Mouse (Mus musculus) liver, adult 2 months (tissue): ENCODE measurements around the gene Nlrp3. TPM values are rescaled to one million over a fixed set of nuclear protein-coding genes. Genes with fewer than 3 reads are reported as not detected.

Experiments used
- DNase-seq: peaks from one replicate; pipeline ENCODE4 v3.0.0-alpha.2; 2011; ENCODE audit warnings: low read depth, low spot score; ENCODE audit errors: extremely low read depth
- H3K27ac ChIP-seq: fragments of 200-500 bp; replicated peaks from 2 replicates; pipeline ENCODE4 v1.5.1; 2012; ENCODE audit warnings: low read depth, mild to moderate bottlenecking, control low read depth, inconsistent platforms, low read length; ENCODE audit not compliant: insufficient read depth
- H3K27me3 ChIP-seq: fragments of 200-500 bp; 2 replicates; pipeline ENCODE4 v1.6.1; 2012; ENCODE audit warnings: mild to moderate bottlenecking, moderate library complexity, low read length, inconsistent platforms; ENCODE audit not compliant: control insufficient read depth, insufficient read depth
- H3K36me3 ChIP-seq: fragments of 200-500 bp; 2 replicates; pipeline ENCODE4 v1.6.1; 2012; ENCODE audit warnings: low read length, inconsistent platforms; ENCODE audit not compliant: control insufficient read depth, insufficient read depth
- H3K4me1 ChIP-seq: fragments of 200-500 bp; 2 replicates; pipeline ENCODE4 v1.6.1; 2011; ENCODE audit warnings: low read length; ENCODE audit not compliant: control insufficient read depth, insufficient read depth
- H3K4me3 ChIP-seq: fragments of 200-500 bp; 2 replicates; pipeline ENCODE4 v1.5.1; 2011; ENCODE audit warnings: low read depth, mild to moderate bottlenecking, control low read depth, low read length, moderate library complexity; ENCODE audit not compliant: insufficient read depth
- H3K79me2 ChIP-seq: fragments of 200-500 bp; 2 replicates; pipeline ENCODE4 v1.6.1; 2012; ENCODE audit warnings: inconsistent platforms, mild to moderate bottlenecking, low read length, moderate library complexity; ENCODE audit not compliant: control insufficient read depth, insufficient read depth
- H3K9ac ChIP-seq: fragments of 200-500 bp; 2 replicates; pipeline ENCODE4 v1.6.1; 2012; ENCODE audit warnings: low read depth, mild to moderate bottlenecking, control low read depth, inconsistent platforms, low read length
- CTCF ChIP-seq: fragments of 200-500 bp; IDR thresholded peaks from 2 replicates; pipeline ENCODE4 v1.5.1; 2011; ENCODE audit warnings: low read depth, low read length, control low read depth
- POLR2A ChIP-seq: fragments of 200-500 bp; IDR thresholded peaks from 2 replicates; pipeline ENCODE4 v1.6.1; 2011; ENCODE audit warnings: low read length, control low read depth; ENCODE audit not compliant: insufficient read depth; ENCODE audit errors: extremely low read depth
- WGBS: fragments of 180-500 bp; shearing (Covaris S2); methylation state at CpG from one replicate; pipeline ENCODE4 v1.1.7; 2018; 5-methylcytosine and 5-hydroxymethylcytosine counted together
- polyA plus RNA-seq: library from polyadenylated mRNA; depleted of rRNA; stranded (reverse); fragments of >200 nt; gene quantifications from 2 replicates; pipeline ENCODE4 v1.2.3, GENCODE M21; 2012
- total RNA-seq: library from RNA; depleted of rRNA; stranded (reverse); fragments of >200 nt; gene quantifications from 2 replicates; pipeline ENCODE4 v1.2.3, GENCODE M21; 2014

Nlrp3 gene
- total and polyA plus RNA-seq, 2 experiments: 0.44 to 0.55 TPM

DNA sequence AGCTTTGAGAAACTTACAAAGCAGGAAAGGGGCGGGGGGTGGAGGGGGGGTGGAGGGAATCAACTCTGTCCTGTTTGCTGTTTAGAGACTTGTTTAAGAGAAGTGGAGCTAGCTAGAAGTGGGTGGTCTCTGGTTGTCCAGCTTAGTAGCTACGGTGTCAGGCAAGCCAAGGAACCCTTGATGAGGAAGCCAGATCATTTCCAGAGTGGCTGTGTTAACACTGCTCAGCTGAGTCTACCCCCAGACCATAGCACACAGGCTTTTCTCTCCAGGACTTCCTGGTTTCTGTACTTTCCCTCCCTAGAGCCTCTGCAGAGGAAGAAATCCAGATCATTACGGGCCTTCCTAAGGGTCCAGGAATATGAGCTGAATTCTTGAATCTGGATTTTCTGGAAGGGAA is 26.6 kb upstream of the Nlrp3 start:
- Histone ChIP-seq H3K79me2 (no peaks in the 10 kb centered on the region), H3K4me1 (peaks cover 4% of the 10 kb centered on the region), H3K9ac (no peak overlapping the region), H3K36me3 (no peaks in the 10 kb centered on the region), H3K27me3 (no peaks in the 10 kb centered on the region), H3K4me3 (no peak overlapping the region), H3K27ac (peak overlapping the region; percentile 60)
- no peak for TF ChIP-seq POLR2A
- TF ChIP-seq CTCF: no peak
- no peak for DNase-seq
- WGBS: 71% methylated on average over 3 of the region's 3 CpGs

DNA sequence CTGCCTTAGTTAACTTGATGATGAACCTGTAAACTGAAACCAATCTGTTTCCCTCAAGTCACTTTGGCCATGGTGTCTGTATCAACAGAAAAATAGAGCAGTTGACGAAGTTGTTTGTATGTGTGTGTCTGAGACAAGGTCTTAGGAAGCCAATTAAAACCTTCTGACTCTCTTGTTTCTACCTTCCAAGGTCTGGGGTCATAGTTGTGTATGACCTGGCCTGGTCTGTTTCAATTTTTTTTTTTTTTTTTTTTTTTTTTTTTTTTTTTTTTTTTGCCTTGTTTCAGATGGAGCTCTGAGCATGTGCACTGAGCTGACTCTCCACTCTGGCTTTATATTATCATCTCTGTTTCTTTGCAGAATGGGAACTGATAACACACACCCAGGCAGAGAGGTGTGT is 23.9 kb upstream of the Nlrp3 start:
- no peaks in the 10 kb centered on the region for H3K27me3 ChIP-seq
- no peak for DNase-seq
- no peak for TF ChIP-seq POLR2A
- TF ChIP-seq CTCF: no peak
- WGBS: 93% methylated on average over 1 of the region's 1 CpGs
- no peak overlapping the region for H3K4me3 ChIP-seq
- H3K9ac ChIP-seq: no peak overlapping the region
- no peak overlapping the region for H3K27ac ChIP-seq
- no peaks in the 10 kb centered on the region for H3K79me2 ChIP-seq
- H3K4me1 ChIP-seq: peaks cover 6% of the 10 kb centered on the region
- H3K36me3 ChIP-seq: no peaks in the 10 kb centered on the region

DNA sequence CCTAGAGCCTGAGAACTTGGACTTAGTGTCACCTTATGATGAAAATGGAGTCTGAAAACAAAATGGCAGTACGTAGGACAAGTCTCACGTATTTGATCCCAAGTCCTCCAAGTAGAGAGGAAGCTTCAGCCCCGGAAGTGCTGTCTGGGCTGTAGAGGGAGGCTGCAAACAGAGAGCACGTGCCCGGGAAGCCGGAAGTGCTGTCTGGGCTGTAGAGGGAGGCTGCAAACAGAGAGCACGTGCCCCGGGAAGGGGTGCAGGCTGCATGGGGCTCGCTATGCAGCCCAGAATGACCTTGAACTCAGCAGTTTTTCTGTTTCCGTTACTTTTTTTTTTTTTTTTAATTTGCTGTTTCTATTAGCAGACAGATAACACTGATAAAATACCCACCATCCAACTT is 23.1 kb upstream of the Nlrp3 start:
- TF ChIP-seq CTCF: no peak
- TF ChIP-seq POLR2A: no peak
- DNase-seq: peak; percentile 25
- WGBS: 63% methylated on average over 10 of the region's 10 CpGs

GRCm38 (mm10) chr11:59519741-59520495 is 21.4 kb upstream of the Nlrp3 start:
- DNase-seq: peak; percentile 74
- no peak overlapping the region for H3K9ac ChIP-seq
- 43% methylated on average over 6 of the region's 6 CpGs for WGBS
- H3K79me2 ChIP-seq: no peaks in the 10 kb centered on the region
- H3K4me1 ChIP-seq: peaks cover 2% of the 10 kb centered on the region; the same call in 1 of the 2 replicates
- TF ChIP-seq CTCF: no peak
- TF ChIP-seq POLR2A: no peak
- no peak overlapping the region for H3K4me3 ChIP-seq
- no peaks in the 10 kb centered on the region for H3K36me3 ChIP-seq
- no peaks in the 10 kb centered on the region for H3K27me3 ChIP-seq
- H3K27ac ChIP-seq: no peak overlapping the region

More for the DNA sequence above, 23.1 kb upstream of the Nlrp3 start:
- H3K4me1 ChIP-seq: peaks cover 2% of the 10 kb centered on the region
- no peaks in the 10 kb centered on the region for H3K79me2 ChIP-seq
- H3K36me3 ChIP-seq: no peaks in the 10 kb centered on the region
- no peak overlapping the region for H3K27ac ChIP-seq
- H3K27me3 ChIP-seq: no peaks in the 10 kb centered on the region
- H3K4me3 ChIP-seq: no peak overlapping the region
- no peak overlapping the region for H3K9ac ChIP-seq

GRCm38 (mm10) chr11:59524150-59524549 is 17.2 kb upstream of the Nlrp3 start:
- DNase-seq: no peak
- 98% methylated on average over 2 of the region's 2 CpGs for WGBS
- Histone ChIP-seq H3K9ac (no peak overlapping the region), H3K79me2 (no peaks in the 10 kb centered on the region), H3K4me3 (no peak overlapping the region), H3K27ac (no peak overlapping the region), H3K36me3 (no peaks in the 10 kb centered on the region), H3K27me3 (no peaks in the 10 kb centered on the region), H3K4me1 (peaks cover 2% of the 10 kb centered on the region; the same call in 1 of the 2 replicates)
- TF ChIP-seq CTCF (no peak), POLR2A (no peak)

- WGBS: 4% methylated on average over 10 of the region's 10 CpGs
- Histone ChIP-seq H3K9ac (no peak overlapping the region), H3K36me3 (no peaks in the 10 kb centered on the region), H3K79me2 (no peaks in the 10 kb centered on the region), H3K27ac (no peak overlapping the region), H3K27me3 (no peaks in the 10 kb centered on the region), H3K4me3 (no peak overlapping the region), H3K4me1 (peaks cover 2% of the 10 kb centered on the region; the same call in 1 of the 2 replicates)
- TF ChIP-seq POLR2A (no peak), CTCF (peak; percentile 79)
- DNase-seq: peak; percentile 69
These were observed 16.1 kb upstream of the Nlrp3 start for GRCm38 (mm10) chr11:59525237-59525636.
